Mouse (Mus musculus) kidney, postnatal 14 days (tissue): Measurements from ENCODE around the gene Magea6.
"Not testable (repeated sequence)": the region's sequence is repeated elsewhere in the genome, so short reads cannot be mapped to it uniquely, and the experiment has no call there.

Source experiments
- DNase-seq: peaks from one replicate; pipeline ENCODE4 v3.0.0; 2022; ENCODE audit warnings: mixed read lengths

Magea6 gene

GRCm38 (mm10) chrX:154935887-154936286 lies at the start of gene Magea6:
TSS of gene Magea6 (minus strand) at chrX:154935987.
- DNase-seq = not testable (repeated sequence)

DNA sequence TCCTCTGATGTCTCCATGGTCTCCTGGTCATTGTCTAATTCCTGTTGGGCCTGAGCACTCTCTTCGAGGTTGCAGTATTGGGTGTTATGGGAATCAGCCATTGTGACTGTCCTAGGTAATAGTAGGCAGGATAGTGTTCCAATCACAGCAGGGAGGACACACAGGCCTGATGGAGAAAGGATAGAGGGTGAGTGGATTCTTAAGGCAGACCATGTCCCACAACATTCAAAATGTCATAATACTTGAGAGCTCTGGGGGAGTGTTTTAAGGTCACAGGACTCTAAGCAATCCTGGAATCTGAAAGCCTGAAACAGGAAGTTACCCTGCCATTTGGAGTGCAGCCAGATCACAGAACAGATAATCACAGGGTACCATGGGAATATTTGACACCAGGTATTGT lies 13.6 kb upstream of the Magea6 start, which contains the start of gene Magea3:
Gene Magea3, minus strand, starts transcription at position 101 of the 400 bp plus-strand sequence.
- not testable (repeated sequence) for DNase-seq

DNA sequence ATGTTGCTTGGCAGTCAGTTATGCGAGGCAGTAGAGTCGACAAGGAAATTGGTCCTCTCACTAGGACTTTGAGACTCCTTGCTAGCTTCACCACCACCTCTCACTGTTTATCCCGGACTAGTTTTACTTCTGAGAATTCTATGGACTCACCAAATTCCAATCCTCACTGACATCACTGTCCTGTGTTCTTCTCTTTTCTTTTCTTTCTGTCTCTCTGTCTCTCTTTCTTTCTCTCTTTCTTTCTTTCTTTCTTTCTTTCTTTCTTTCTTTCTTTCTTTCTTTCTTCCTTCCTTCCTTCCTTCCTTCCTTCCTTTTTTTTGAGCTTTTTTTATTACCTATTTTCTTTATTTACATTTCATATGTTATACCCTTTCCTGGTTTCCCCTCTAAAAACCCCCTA lies 45.6 kb downstream of the Magea6 start, which contains the start of gene Cldn34b1:
Gene Cldn34b1, minus strand, starts transcription at position 101 of the 400 bp plus-strand sequence.
- DNase-seq = not testable (repeated sequence)
